Mouse (Mus musculus) kidney, postnatal 36 days (tissue): Measurements from ENCODE around the gene Ugt8a.

Source experiments
- DNase-seq, 2 experiments: peaks; one replicate each; pipeline ENCODE4 v3.0.0; 2021 to 2022; ENCODE audit warnings: mixed read lengths in 2 of 2

The Ugt8a gene

DNA sequence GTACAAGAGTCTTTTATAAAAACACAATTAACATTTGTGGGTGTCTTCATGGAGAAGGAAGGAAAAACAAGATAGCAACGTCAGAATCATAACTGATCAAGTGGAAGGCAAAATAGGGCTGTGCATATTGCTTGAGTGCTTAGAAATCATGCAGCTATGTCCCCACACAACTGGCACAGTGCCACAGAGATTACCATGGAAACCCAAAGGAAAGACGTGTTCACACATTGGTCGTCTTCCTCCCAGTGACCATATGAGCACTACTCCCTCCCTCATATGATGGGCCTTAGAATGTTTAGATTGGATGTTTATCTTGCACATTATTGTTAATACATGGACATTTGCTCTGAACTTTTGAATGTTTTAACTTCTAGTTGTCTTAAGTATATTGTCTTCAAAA, 76.8 kb downstream of the Ugt8a start:
- DNase-seq = no peak

DNA sequence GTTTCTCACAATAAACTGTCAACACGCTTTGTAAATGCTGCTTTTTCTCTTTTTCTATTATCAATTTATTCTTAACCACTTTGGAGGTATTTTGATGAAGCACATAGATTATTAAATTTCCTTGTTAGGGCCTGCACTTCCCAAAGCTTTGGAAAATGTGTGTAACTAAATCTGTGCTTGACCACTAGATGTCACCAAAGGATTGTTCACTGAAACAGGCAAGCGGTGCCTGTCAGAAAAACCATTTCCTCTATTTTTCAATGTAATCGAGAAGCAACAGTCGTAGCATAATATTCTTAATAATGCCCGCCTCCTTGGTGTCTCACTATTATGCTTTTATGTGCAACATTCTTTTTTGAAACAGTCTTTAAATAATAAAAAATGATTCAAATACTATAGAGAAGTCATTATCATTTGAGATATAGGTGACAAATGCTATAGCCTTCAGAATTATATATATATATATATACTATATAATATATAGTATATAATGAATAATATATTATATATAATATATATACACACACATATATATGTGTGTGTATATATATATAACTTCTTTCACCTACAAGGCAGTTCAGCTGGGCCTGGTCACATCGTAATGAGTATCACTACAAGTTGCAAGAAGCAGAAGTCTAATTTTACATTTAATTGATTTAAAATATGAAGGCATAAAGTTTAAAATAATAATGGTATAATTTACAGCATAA, 89.1 kb downstream of the Ugt8a start:
- DNase-seq = peak; percentile 23 to 24

DNA sequence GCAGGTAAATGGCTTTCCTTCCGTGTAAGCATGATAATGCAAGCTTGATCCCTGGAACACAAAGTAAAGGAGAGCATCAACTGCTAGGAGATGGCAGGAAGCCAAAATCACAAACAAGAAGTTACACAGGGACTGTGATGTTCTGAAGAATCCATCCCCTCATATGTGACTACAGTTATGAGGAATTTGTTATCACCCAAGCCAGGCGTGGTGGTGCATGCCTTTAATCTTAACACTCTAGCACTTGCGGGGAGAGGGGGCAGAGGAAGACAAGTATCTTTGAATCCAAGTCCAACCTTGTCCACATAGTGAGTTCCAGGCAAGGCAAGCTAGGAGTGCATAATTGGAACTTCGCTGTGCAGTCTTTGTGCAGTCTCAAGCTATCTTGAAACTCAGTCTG, 110.4 kb downstream of the Ugt8a start:
- no peak for DNase-seq

DNA sequence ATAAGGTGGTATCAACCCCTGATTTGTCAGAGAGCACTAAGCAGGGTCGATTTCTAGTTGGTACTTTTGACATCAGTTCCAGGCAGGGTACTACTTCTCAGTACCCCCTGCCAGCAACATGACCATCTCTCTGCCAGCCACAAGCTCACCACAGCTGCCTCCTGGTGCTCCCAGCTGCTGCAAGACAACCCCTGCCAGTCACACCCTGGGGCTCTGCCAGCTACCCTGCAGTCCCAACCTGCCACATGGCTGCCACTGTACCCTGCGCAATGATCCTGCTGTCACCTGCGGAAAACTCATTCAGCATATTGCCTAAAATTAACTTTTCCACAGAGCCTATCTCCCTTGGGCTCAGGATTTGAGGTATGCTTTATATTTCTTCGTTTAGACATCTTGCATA, 111.2 kb downstream of the Ugt8a start:
- no peak for DNase-seq

DNA sequence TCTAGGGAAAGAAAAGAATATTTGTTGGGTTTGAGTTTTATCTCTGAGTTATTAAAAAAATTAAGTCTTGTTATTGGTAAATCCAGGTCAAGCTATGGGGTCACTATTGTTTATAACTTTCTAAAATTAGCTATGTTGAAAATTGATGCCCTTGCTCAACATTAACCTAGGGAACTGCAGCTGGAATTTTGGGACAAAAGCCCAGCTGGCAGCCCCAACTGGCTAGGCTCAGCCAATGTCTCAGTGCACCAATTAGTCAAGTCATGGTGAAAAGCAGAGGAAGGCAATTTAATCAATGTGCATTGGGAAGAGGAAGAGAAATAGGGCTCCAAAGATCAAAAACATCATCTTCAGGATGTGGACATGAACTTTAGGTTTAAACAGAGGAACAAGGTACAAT, 118.7 kb downstream of the Ugt8a start:
- no peak for DNase-seq
